Mouse (Mus musculus) cortical plate, adult 2 months (tissue): ENCODE data around the gene Tmed2.

Source experiments
- CTCF ChIP-seq: fragments of 200-500 bp; IDR thresholded peaks from 2 replicates; pipeline ENCODE4 v1.5.1; 2011; ENCODE audit warnings: mild to moderate bottlenecking, control low read depth, low read length; ENCODE audit not compliant: insufficient read depth; ENCODE audit errors: extremely low read depth
- POLR2A ChIP-seq: fragments of 200-500 bp; IDR thresholded peaks from 2 replicates; pipeline ENCODE4 v1.6.1; 2011; ENCODE audit warnings: mild to moderate bottlenecking, low read length, control low read depth; ENCODE audit not compliant: insufficient read depth; ENCODE audit errors: extremely low read depth

GRCm38 (mm10) chr5:124552094-124552472 lies 11.6 kb downstream of the Tmed2 start:
- TF ChIP-seq CTCF (no peak), POLR2A (no peak)
